In the genomic region with DNA sequence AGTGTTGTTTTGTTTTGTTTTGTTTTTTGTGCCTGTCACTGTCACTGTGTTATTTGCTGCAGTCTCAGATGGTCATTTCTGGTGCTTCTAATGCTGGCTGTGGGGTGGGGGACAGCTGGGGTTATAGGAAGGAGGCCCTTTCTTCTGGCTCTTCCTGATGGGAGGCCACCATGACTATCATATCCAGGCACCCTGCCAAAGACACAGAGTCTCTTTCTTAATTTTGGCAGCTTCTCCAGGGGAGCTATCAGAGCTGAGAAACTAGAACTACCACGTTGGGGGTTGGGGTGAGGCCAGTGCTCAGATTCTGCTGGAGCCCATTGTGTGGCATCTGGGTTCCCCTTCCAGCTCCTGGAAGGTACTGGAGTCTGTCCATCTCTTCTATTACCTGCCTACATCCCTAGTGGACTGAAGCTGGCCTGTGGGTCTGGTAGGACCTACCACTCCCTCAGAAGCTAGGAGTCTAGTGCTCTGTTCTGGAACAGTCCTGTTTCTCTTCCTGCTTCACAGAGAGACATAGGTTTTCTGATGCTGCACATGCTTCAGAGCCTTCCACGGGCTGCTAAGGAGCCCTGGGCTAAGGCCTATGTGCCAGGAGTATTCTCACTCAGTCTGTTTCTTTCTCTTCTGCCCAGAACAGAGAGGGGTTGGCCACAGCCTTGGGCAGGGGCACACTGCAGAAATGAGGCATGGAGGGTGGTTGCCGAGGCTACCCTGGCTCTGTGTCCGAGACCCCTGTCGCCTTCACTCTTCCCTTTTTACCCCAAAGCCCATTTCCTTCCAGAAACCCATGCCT, we compare ENCODE assay signal across 9 mouse cellular contexts. TPM values are rescaled to one million over a fixed set of nuclear protein-coding genes. Genes with fewer than 3 reads are reported as not detected.
A peak's percentile ranks its signal among the peaks of the same experiment; 100 is the strongest.
DNase-seq lines count a peak whose midpoint lies in the region; ATAC-seq lines count a peak whose summit lies in the region.
"Had no signal": no experiment of that assay in that cellular context is flagged by ENCODE, and none has a peak within 500 bp of the region (broad histone marks: within the 10 kb centered on the region; RNA-seq: fewer than 3 reads in every experiment).

No protein-coding gene starts in this region.

- H3K27me3 ChIP-seq in heart, embryonic 16.5 days (ENCODE audit: control insufficient read depth, insufficient read depth, low read length), result no peaks in the 10 kb centered on the region
- H3K27me3 ChIP-seq in lung, embryonic 16.5 days (ENCODE audit: control insufficient read depth, insufficient read depth, low read depth, low read length), result no peaks in the 10 kb centered on the region
- H3K27me3 ChIP-seq in midbrain, embryonic 16.5 days (ENCODE audit: control insufficient read depth, insufficient read depth, low read depth, low read length), result no peaks in the 10 kb centered on the region
- H3K27me3 ChIP-seq: CH12.LX had no signal

- H3K27ac ChIP-seq in heart, embryonic 16.5 days (ENCODE audit: low read length), result peak overlapping the region; percentile 60
- peak overlapping the region; percentile 58 for H3K27ac ChIP-seq in lung, embryonic 16.5 days (ENCODE audit: low read length)
- H3K27ac ChIP-seq in midbrain, embryonic 16.5 days (ENCODE audit: low read length), result no peak overlapping the region

- H3K4me1 ChIP-seq in heart, embryonic 16.5 days (ENCODE audit: control insufficient read depth, insufficient read depth, low read length), result peaks cover 62% of the 10 kb centered on the region
- H3K4me1 ChIP-seq in lung, embryonic 16.5 days (replicated peaks; ENCODE audit: control insufficient read depth, insufficient read depth, low read length), result peaks cover 53% of the 10 kb centered on the region
- no peaks in the 10 kb centered on the region for H3K4me1 ChIP-seq in midbrain, embryonic 16.5 days (ENCODE audit: control insufficient read depth, insufficient read depth, low read length)

- 49% methylated on average over 5 of the region's 5 CpGs for WGBS in heart, embryonic 16.5 days
- WGBS in lung, embryonic 16.5 days, result 43% methylated on average over 5 of the region's 5 CpGs
- 67% methylated on average over 5 of the region's 5 CpGs for WGBS in midbrain, embryonic 16.5 days

- DNase-seq in gastrocnemius, adult 18-20 months (ENCODE audit: low spot score), result peak; percentile 61
- no peak for DNase-seq in gastrocnemius, adult 8-10 months (ENCODE audit: low spot score in 2 of 2)
- peak; percentile 76 for DNase-seq in adrenal gland, adult 2 months
- no peak for DNase-seq in spleen, adult 12 weeks (ENCODE audit: low spot score)
- no peak for DNase-seq in thymus, postnatal 25 days

- peak overlapping the region; percentile 28; the same call in 1 of the 2 replicates for H3K9ac ChIP-seq in heart, embryonic 16.5 days (ENCODE audit: low read length)
- H3K9ac ChIP-seq in lung, embryonic 16.5 days (ENCODE audit: low read length), result no peak overlapping the region
- H3K9ac ChIP-seq in midbrain, embryonic 16.5 days (ENCODE audit: low read depth, low read length), result no peak overlapping the region

- peak overlapping the region; percentile 1; the same call in 1 of the 2 replicates for H3K4me2 ChIP-seq in heart, embryonic 16.5 days (ENCODE audit: low read depth, low read length)
- no peak overlapping the region for H3K4me2 ChIP-seq in lung, embryonic 16.5 days (ENCODE audit: low read depth, low read length)
- no peak overlapping the region for H3K4me2 ChIP-seq in midbrain, embryonic 16.5 days (ENCODE audit: low read length)

- no peak overlapping the region for H3K4me3 ChIP-seq in heart, embryonic 16.5 days (ENCODE audit: low read length)
- no peak overlapping the region for H3K4me3 ChIP-seq in lung, embryonic 16.5 days (ENCODE audit: low read length)
- H3K4me3 ChIP-seq in midbrain, embryonic 16.5 days (ENCODE audit: low read depth, low read length), result no peak overlapping the region

- H3K36me3 ChIP-seq in heart, embryonic 16.5 days (ENCODE audit: control insufficient read depth, insufficient read depth), result no peaks in the 10 kb centered on the region
- H3K36me3 ChIP-seq in lung, embryonic 16.5 days (ENCODE audit: control insufficient read depth, insufficient read depth, low read length), result no peaks in the 10 kb centered on the region
- H3K36me3 ChIP-seq in midbrain, embryonic 16.5 days (ENCODE audit: control insufficient read depth, insufficient read depth, low read length), result no peaks in the 10 kb centered on the region

- H3K9me3 ChIP-seq in heart, embryonic 16.5 days (replicated peaks; ENCODE audit: control insufficient read depth, low read length), result no peaks in the 10 kb centered on the region
- H3K9me3 ChIP-seq in lung, embryonic 16.5 days (ENCODE audit: control insufficient read depth, low read length), result no peaks in the 10 kb centered on the region
- H3K9me3 ChIP-seq in midbrain, embryonic 16.5 days (replicated peaks; ENCODE audit: control insufficient read depth, low read length, poor library complexity, severe bottlenecking), result no peaks in the 10 kb centered on the region

- peak; percentile 38; the same call in 1 of the 2 replicates for ATAC-seq in heart, embryonic 16.5 days (replicated peaks; ENCODE audit: extremely low read depth, insufficient read depth, low FRiP score)
- ATAC-seq in lung, embryonic 16.5 days (ENCODE audit: low read depth), result peak; percentile 76
- ATAC-seq in midbrain, embryonic 16.5 days, result no peak

RNA-seq across cellular contexts. Expression of gene Baiap2, which starts 10.1 kb away (rescaled TPM):
- 1 to 10 TPM; 1.1 to 1.9 TPM for total RNA-seq in gastrocnemius, adult 18-20 months (2021)
- 1 to 10 TPM in 2 of 4 experiments, under 1 TPM in 2; 0.56 to 1.7 (median 1.2) TPM for total RNA-seq in gastrocnemius, adult 8-10 months (2022)
- 10 to 100 TPM; 17.0 to 23.2 TPM for total RNA-seq in adrenal gland, adult 2 months (2021)
- 42.3 and 46.7 TPM in 2 replicates for polyA plus RNA-seq in adrenal gland, adult 2 months (2012; rRNA removed)
- polyA plus RNA-seq in heart, embryonic 16.5 days (2015; fragmentation: Nextera tagmentation; extraction: Ambion mirVana), result 13.0 and 13.9 TPM in 2 replicates
- 31.7 and 35.6 TPM in 2 replicates for polyA plus RNA-seq in lung, embryonic 16.5 days (2015; fragmentation: Nextera tagmentation; extraction: Ambion mirVana)
- polyA plus RNA-seq in midbrain, embryonic 16.5 days (2015; fragmentation: Nextera tagmentation; extraction: Ambion mirVana), result 14.7 and 15.7 TPM in 2 replicates

RNA-seq across cellular contexts. Expression of gene Chmp6, which starts 39.4 kb away (rescaled TPM):
- total RNA-seq in gastrocnemius, adult 18-20 months (2021), result 10 to 100 TPM; 32.7 to 33.3 TPM
- total RNA-seq in gastrocnemius, adult 8-10 months (2022), result 10 to 100 TPM; 26.4 to 32.0 (median 30.1) TPM
- 10 to 100 TPM; 26.0 to 34.9 TPM for total RNA-seq in adrenal gland, adult 2 months (2021)
- 56.8 and 66.5 TPM in 2 replicates for polyA plus RNA-seq in adrenal gland, adult 2 months (2012; rRNA removed)
- polyA plus RNA-seq in heart, embryonic 16.5 days (2015; fragmentation: Nextera tagmentation; extraction: Ambion mirVana), result 69.8 and 70.5 TPM in 2 replicates
- polyA plus RNA-seq in lung, embryonic 16.5 days (2015; fragmentation: Nextera tagmentation; extraction: Ambion mirVana), result 90.3 and 92.6 TPM in 2 replicates
- 109 and 115 TPM in 2 replicates for polyA plus RNA-seq in midbrain, embryonic 16.5 days (2015; fragmentation: Nextera tagmentation; extraction: Ambion mirVana)

Comparison
In these comparisons a context has a peak if more than half of its experiments do, and no peak if none do; other contexts are left out.
1. DNase-seq: peak in gastrocnemius, adult 18-20 months (single experiment) and adrenal gland, adult 2 months (single experiment); none in gastrocnemius, adult 8-10 months (0 of 2), spleen, adult 12 weeks (single experiment) and thymus, postnatal 25 days (single experiment).